Mouse (Mus musculus) C2C12 (cell line): Measurements from ENCODE around the gene Igfals. TPM values are rescaled to one million over a fixed set of nuclear protein-coding genes. Genes with fewer than 3 reads are reported as not detected.
A peak's percentile ranks its signal among the peaks of the same experiment; 100 is the strongest.

ENCODE experiments used
- H3K27me3 ChIP-seq: one replicate; pipeline ENCODE4 v1.6.1; 2011; ENCODE audit not compliant: control insufficient read depth, insufficient read depth, insufficient read length
- H3K36me3 ChIP-seq: one replicate; pipeline ENCODE4 v1.6.1; 2011; ENCODE audit not compliant: control insufficient read depth, insufficient read depth
- H3K4me3 ChIP-seq: one replicate; pipeline ENCODE4 v1.5.1; 2011; ENCODE audit warnings: mild to moderate bottlenecking, control low read depth; ENCODE audit not compliant: poor library complexity, insufficient read depth, severe bottlenecking
- H3K79me2 ChIP-seq: one replicate; pipeline ENCODE4 v1.6.1; 2011; ENCODE audit not compliant: control insufficient read depth, insufficient read depth
- H3K79me3 ChIP-seq: one replicate; pipeline ENCODE4 v1.6.1; 2011; ENCODE audit warnings: low read depth, control low read depth
- H3ac ChIP-seq: one replicate; pipeline ENCODE3; 2011; ENCODE audit warnings: low read depth; ENCODE audit not compliant: control insufficient read depth, insufficient read length
- CEBPB ChIP-seq: IDR thresholded peaks from one replicate; pipeline ENCODE4 v1.6.1; 2011; ENCODE audit warnings: low read depth, mild to moderate bottlenecking, control low read depth, moderate library complexity
- CTCF ChIP-seq: IDR thresholded peaks from one replicate; pipeline ENCODE4 v1.5.1; 2011; ENCODE audit not compliant: control insufficient read depth, insufficient read depth, insufficient read length
- FOSL1 ChIP-seq: IDR thresholded peaks from one replicate; pipeline ENCODE4 v1.8.0; 2011; ENCODE audit warnings: mild to moderate bottlenecking, low read length; ENCODE audit not compliant: poor library complexity, insufficient read depth, severe bottlenecking
- MAX ChIP-seq: IDR thresholded peaks from one replicate; pipeline ENCODE4 v1.6.1; 2011; ENCODE audit warnings: mild to moderate bottlenecking, control low read depth
- MYOD1 ChIP-seq: IDR thresholded peaks from one replicate; pipeline ENCODE4 v1.6.1; 2011; ENCODE audit warnings: low read depth; ENCODE audit not compliant: control insufficient read depth, insufficient read length
- MYOG ChIP-seq: IDR thresholded peaks from one replicate; pipeline ENCODE4 v1.6.1; 2011; ENCODE audit not compliant: control insufficient read depth, insufficient read length; ENCODE audit errors: extremely low read depth
- USF1 ChIP-seq: IDR thresholded peaks from one replicate; pipeline ENCODE4 v1.6.1; 2011; ENCODE audit warnings: low read depth, mild to moderate bottlenecking, control low read depth, moderate library complexity
- polyA plus RNA-seq: library from polyadenylated mRNA; unstranded; fragments of >200 nt; fragmentation: generic; extraction: Trizol; gene quantifications from one replicate; pipeline ENCODE4 v1.2.1, GENCODE M21; 2012; ENCODE audit warnings: missing spikeins

Igfals gene
- polyA plus RNA-seq, 1 experiment, result 0.06 TPM

- peak within 1 kb of the TSS; percentile 91 for H3ac ChIP-seq
Observed at GRCm38 (mm10) chr17:24850065-24850772, 15.6 kb upstream of the Igfals start, which contains the start of gene Fahd1. TSS of gene Fahd1 (minus strand) at chr17:24850364.

GRCm38 (mm10) chr17:24850773-24851127, 15.0 kb upstream of the Igfals start:
- peak overlapping the region; percentile 56 for H3K4me3 ChIP-seq
- H3ac ChIP-seq, result peak overlapping the region; percentile 79
- no peak for TF ChIP-seq USF1
- no peak for TF ChIP-seq CEBPB
- no peak for TF ChIP-seq CTCF
- no peak for TF ChIP-seq MYOD1
- TF ChIP-seq MYOG, result no peak
- no peak for TF ChIP-seq FOSL1
- no peak for TF ChIP-seq MAX
- no peaks in the 10 kb centered on the region for H3K27me3 ChIP-seq
- no peaks in the 10 kb centered on the region for H3K79me3 ChIP-seq
- H3K36me3 ChIP-seq, result no peaks in the 10 kb centered on the region
- H3K79me2 ChIP-seq, result peaks cover 19% of the 10 kb centered on the region

More at GRCm38 (mm10) chr17:24850065-24850772, 15.6 kb upstream of the Igfals start, which contains the start of gene Fahd1:
- Histone ChIP-seq H3K36me3 (no peaks in the 10 kb centered on the region), H3K27me3 (no peaks in the 10 kb centered on the region), H3K4me3 (peak within 1 kb of the TSS; percentile 56), H3K79me3 (no peaks in the 10 kb centered on the region), H3K79me2 (peaks cover 19% of the 10 kb centered on the region)
- peak; percentile 94 for TF ChIP-seq USF1
- TF ChIP-seq FOSL1, result no peak

GRCm38 (mm10) chr17:24851381-24852125, 14.2 kb upstream of the Igfals start:
- H3ac ChIP-seq, result no peak overlapping the region
- no peaks in the 10 kb centered on the region for H3K36me3 ChIP-seq
- H3K27me3 ChIP-seq, result no peaks in the 10 kb centered on the region
- no peak overlapping the region for H3K4me3 ChIP-seq
- peaks cover 19% of the 10 kb centered on the region for H3K79me2 ChIP-seq
- no peak for TF ChIP-seq MAX
- TF ChIP-seq CTCF, result no peak
- no peak for TF ChIP-seq MYOG
- no peak for TF ChIP-seq CEBPB
- no peak for TF ChIP-seq FOSL1
- TF ChIP-seq USF1, result no peak
- no peak for TF ChIP-seq MYOD1
- H3K79me3 ChIP-seq, result no peaks in the 10 kb centered on the region

- Histone ChIP-seq H3ac (peak overlapping the region; percentile 13), H3K4me3 (no peak overlapping the region), H3K79me2 (no peaks in the 10 kb centered on the region), H3K27me3 (no peaks in the 10 kb centered on the region), H3K36me3 (no peaks in the 10 kb centered on the region), H3K79me3 (no peaks in the 10 kb centered on the region)
- TF ChIP-seq MYOD1 (no peak), USF1 (peak; percentile 83), FOSL1 (peak; percentile 91), CTCF (no peak), MAX (peak; percentile 53), CEBPB (no peak), MYOG (no peak)
Observed at GRCm38 (mm10) chr17:24855838-24856464, 9.8 kb upstream of the Igfals start.

GRCm38 (mm10) chr17:24856589-24856988, 9.2 kb upstream of the Igfals start:
- no peak for TF ChIP-seq USF1
- TF ChIP-seq CEBPB, result no peak
- TF ChIP-seq MYOD1, result no peak
- no peak for TF ChIP-seq MYOG
- no peak for TF ChIP-seq MAX
- no peak for TF ChIP-seq CTCF
- TF ChIP-seq FOSL1, result no peak
- no peaks in the 10 kb centered on the region for H3K27me3 ChIP-seq
- H3K36me3 ChIP-seq, result no peaks in the 10 kb centered on the region
- no peak overlapping the region for H3ac ChIP-seq
- no peak overlapping the region for H3K4me3 ChIP-seq
- H3K79me2 ChIP-seq, result no peaks in the 10 kb centered on the region
- H3K79me3 ChIP-seq, result no peaks in the 10 kb centered on the region
